9 mouse cellular contexts compared by ENCODE assay signal in genomic region chr7:109957996-109958789, GRCm38 (mm10). TPM values are rescaled to one million over a fixed set of nuclear protein-coding genes. Genes with fewer than 3 reads are reported as not detected.
A peak's percentile ranks its signal among the peaks of the same experiment; 100 is the strongest.
DNase-seq lines count a peak whose midpoint lies in the region; ATAC-seq and TF ChIP-seq lines count a peak whose summit lies in the region.
"Had no signal": no experiment of that assay in that cellular context is flagged by ENCODE, and none has a peak within 500 bp of the region (broad histone marks: within the 10 kb centered on the region; RNA-seq: fewer than 3 reads in every experiment).

No protein-coding gene starts in this region.

- ATAC-seq in forebrain, postnatal 0 days: no peak
- ATAC-seq in liver, embryonic 15.5 days (ENCODE audit: insufficient read depth): no peak

- TF ChIP-seq CTCF in gastrocnemius, adult 2 months (IDR thresholded peaks at IDR 0.05): no peak
- TF ChIP-seq CTCF in forebrain, postnatal 0 days (IDR thresholded peaks at IDR 0.05; ENCODE audit: low read depth): no peak

- H3K4me3 ChIP-seq in gastrocnemius, adult 2 months: peak overlapping the region; percentile 85
- peak overlapping the region; percentile 93 for H3K4me3 ChIP-seq in forebrain, postnatal 0 days (ENCODE audit: low read depth, low read length)
- H3K4me3 ChIP-seq in liver, embryonic 15.5 days (replicated peaks): peak overlapping the region; percentile 78; the same call in 1 of the 2 replicates

- peak overlapping the region; percentile 95 for H3K27ac ChIP-seq in gastrocnemius, adult 2 months
- H3K27ac ChIP-seq in forebrain, postnatal 0 days (ENCODE audit: low read depth, low read length): no peak overlapping the region
- no peak overlapping the region for H3K27ac ChIP-seq in liver, embryonic 15.5 days (replicated peaks)

- no peaks in the 10 kb centered on the region for H3K36me3 ChIP-seq in forebrain, postnatal 0 days (ENCODE audit: insufficient read depth)
- H3K36me3 ChIP-seq in liver, embryonic 15.5 days (replicated peaks): no peaks in the 10 kb centered on the region

- H3K9ac ChIP-seq in forebrain, postnatal 0 days: 0 out of 2 replicates have a peak overlapping the region, but pooled peaks have one; percentile 90
- H3K9ac ChIP-seq in liver, embryonic 15.5 days: no peak overlapping the region

- intact Hi-C loops in gastrocnemius, adult 2 months (cut with DNase I): no loop called here
- intact Hi-C loops in left cerebral cortex, postnatal 36 days (cut with DNase I): no loop called here

- no peaks in the 10 kb centered on the region for H3K9me3 ChIP-seq in forebrain, postnatal 0 days (ENCODE audit: low read length)
- H3K9me3 ChIP-seq in liver, embryonic 15.5 days (replicated peaks): no peaks in the 10 kb centered on the region

- H3K27me3 ChIP-seq in forebrain, postnatal 0 days (ENCODE audit: insufficient read depth, low read length): no peaks in the 10 kb centered on the region
- H3K27me3 ChIP-seq in liver, embryonic 15.5 days: peaks cover 16% of the 10 kb centered on the region; the same call in 1 of the 2 replicates

- DNase-seq in gastrocnemius, adult 2 months: no peak
- DNase-seq in gastrocnemius, postnatal 4 days (ENCODE audit: low spot score in 2 of 2): no peak
- DNase-seq in 416B (ENCODE audit: low read depth): peak; percentile 59
- no peak for DNase-seq in forebrain, postnatal 0 days
- no peak for DNase-seq in adipocyte (ENCODE audit: low spot score)
- no peak for DNase-seq in natural killer cell, adult 2 months (ENCODE audit: low spot score in 2 of 2)
- DNase-seq in left cerebral cortex, postnatal 36 days (ENCODE audit: low spot score in 2 of 2): no peak
- DNase-seq: right cerebral cortex, adult 18-20 months had no signal

- 66% methylated on average over 8 of the region's 8 CpGs for WGBS in forebrain, postnatal 0 days
- WGBS in liver, embryonic 15.5 days (ENCODE audit: insufficient replicate concordance): 62% methylated on average over 8 of the region's 8 CpGs

- peaks cover 21% of the 10 kb centered on the region for H3K4me1 ChIP-seq in forebrain, postnatal 0 days (ENCODE audit: insufficient read depth)
- H3K4me1 ChIP-seq in liver, embryonic 15.5 days (replicated peaks): peaks cover 55% of the 10 kb centered on the region

- H3K4me2 ChIP-seq in forebrain, postnatal 0 days (ENCODE audit: low read depth): peak overlapping the region; percentile 51
- H3K4me2 ChIP-seq in liver, embryonic 15.5 days: peak overlapping the region; percentile 89

RNA-seq across cellular contexts. Expression of gene Dennd5a, which starts 2.1 kb away (rescaled TPM):
- 10 to 100 TPM; 34.4 to 52.4 TPM for total RNA-seq in gastrocnemius, adult 2 months (2021)
- total RNA-seq in gastrocnemius, postnatal 4 days (2021): 100 to 1,000 TPM; 113 to 127 TPM
- 144 and 156 TPM in 2 replicates for total RNA-seq in forebrain, postnatal 0 days (2014; rRNA removed)
- polyA plus RNA-seq in forebrain, postnatal 0 days (2015; fragmentation: Nextera tagmentation; extraction: Ambion mirVana): 24.0 and 28.0 TPM in 2 replicates
- 7.1 and 7.6 TPM in 2 replicates for polyA plus RNA-seq in liver, embryonic 15.5 days (2015; fragmentation: Nextera tagmentation; extraction: Ambion mirVana)
- total RNA-seq in left cerebral cortex, postnatal 36 days (2021): 100 to 1,000 TPM; 228 to 243 TPM

RNA-seq across cellular contexts. Expression of gene Tmem41b, which starts 28.5 kb away (rescaled TPM):
- 10 to 100 TPM; 25.4 to 27.0 TPM for total RNA-seq in gastrocnemius, adult 2 months (2021)
- total RNA-seq in gastrocnemius, postnatal 4 days (2021): 10 to 100 TPM; 41.3 to 46.5 TPM
- total RNA-seq in forebrain, postnatal 0 days (2014; rRNA removed): 48.6 and 63.2 TPM in 2 replicates
- 38.6 and 46.4 TPM in 2 replicates for polyA plus RNA-seq in forebrain, postnatal 0 days (2015; fragmentation: Nextera tagmentation; extraction: Ambion mirVana)
- 25.0 and 27.9 TPM in 2 replicates for polyA plus RNA-seq in liver, embryonic 15.5 days (2015; fragmentation: Nextera tagmentation; extraction: Ambion mirVana)
- 10 to 100 TPM; 51.4 to 56.6 TPM for total RNA-seq in left cerebral cortex, postnatal 36 days (2021)

RNA-seq across cellular contexts. Expression of gene Ipo7, which starts 59.9 kb away (rescaled TPM):
- total RNA-seq in gastrocnemius, adult 2 months (2021): 100 to 1,000 TPM in 1 of 2 experiments, 10 to 100 TPM in 1; 96.4 to 101 TPM
- 10 to 100 TPM; 88.4 to 88.6 TPM for total RNA-seq in gastrocnemius, postnatal 4 days (2021)
- 88.0 and 97.9 TPM in 2 replicates for total RNA-seq in forebrain, postnatal 0 days (2014; rRNA removed)
- 21.7 and 26.5 TPM in 2 replicates for polyA plus RNA-seq in forebrain, postnatal 0 days (2015; fragmentation: Nextera tagmentation; extraction: Ambion mirVana)
- polyA plus RNA-seq in liver, embryonic 15.5 days (2015; fragmentation: Nextera tagmentation; extraction: Ambion mirVana): 18.4 and 20.3 TPM in 2 replicates
- 100 to 1,000 TPM in 1 of 2 experiments, 10 to 100 TPM in 1; 92.1 to 100 TPM for total RNA-seq in left cerebral cortex, postnatal 36 days (2021)
